Mouse (Mus musculus): ENCODE data around the gene Dpp10. TPM values are rescaled to one million over a fixed set of nuclear protein-coding genes. Genes with fewer than 3 reads are reported as not detected.

Gene Dpp10
- polyA plus RNA-seq, 1 experiment from 2014 or later = not detected

DNA sequence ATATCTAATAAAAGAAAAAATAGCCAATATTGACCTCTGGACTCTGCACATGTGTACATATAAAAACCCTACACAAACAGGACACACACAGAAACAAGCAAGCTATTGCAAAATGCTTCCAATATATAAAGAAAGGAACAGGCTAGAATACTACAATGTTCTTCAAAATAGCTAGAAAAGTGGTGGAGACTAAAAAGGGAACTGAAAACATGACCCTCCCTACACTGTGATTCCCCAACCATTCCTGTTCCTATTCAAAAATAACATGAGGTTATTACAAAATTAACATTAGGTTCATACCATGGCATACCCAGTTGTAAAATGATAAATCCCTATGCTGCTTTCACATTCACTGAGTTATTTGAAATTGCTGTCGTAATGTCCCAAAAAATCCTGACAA is 125.8 kb downstream of the Dpp10 start:
- TF ChIP-seq CTCF (IDR thresholded peaks at IDR 0.05; ENCODE audit: low read depth) = no peak
- Histone ChIP-seq H3K9ac (no peak overlapping the region), H3K27ac (ENCODE audit: low read depth) (no peak overlapping the region), H3K4me2 (no peak overlapping the region), H3K9me3 (ENCODE audit: low read depth, low read length) (no peaks in the 10 kb centered on the region), H3K4me3 (ENCODE audit: low read depth, low read length) (no peak overlapping the region), H3K36me3 (ENCODE audit: insufficient read depth) (no peaks in the 10 kb centered on the region), H3K27me3 (ENCODE audit: insufficient read depth, low read length) (no peaks in the 10 kb centered on the region), H3K4me1 (ENCODE audit: insufficient read depth) (no peaks in the 10 kb centered on the region)
- ATAC-seq (ENCODE audit: insufficient read depth) (no peak), DNase-seq (no peak)
- WGBS = 93% methylated on average over 1 of the region's 1 CpGs

DNA sequence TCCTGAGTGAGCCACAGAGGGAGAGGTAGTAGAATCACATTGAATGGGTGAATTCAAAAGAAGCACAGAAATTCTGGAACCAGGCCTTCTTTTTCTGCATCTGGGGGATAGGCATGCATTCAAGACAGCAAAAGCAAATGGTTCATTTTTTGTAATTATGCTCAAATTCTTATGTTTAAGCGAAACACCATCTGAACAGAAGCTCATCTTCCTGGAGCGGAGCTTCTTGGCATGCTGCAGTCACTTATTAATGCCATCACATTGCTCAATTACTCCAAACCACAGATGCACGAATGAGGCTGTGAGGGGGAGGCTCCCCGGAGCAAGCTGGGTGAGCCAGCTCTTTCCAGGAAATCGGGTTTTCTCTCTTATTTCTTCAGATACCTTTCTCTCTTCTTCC is 142.7 kb downstream of the Dpp10 start:
- DNase-seq (no peak), ATAC-seq (ENCODE audit: insufficient read depth) (no peak)
- no peaks in the 10 kb centered on the region for H3K36me3 ChIP-seq (ENCODE audit: insufficient read depth)
- TF ChIP-seq CTCF (IDR thresholded peaks at IDR 0.05; ENCODE audit: low read depth) = no peak
- no peak overlapping the region for H3K4me3 ChIP-seq (ENCODE audit: low read depth, low read length)
- H3K27ac ChIP-seq (ENCODE audit: low read depth) = no peak overlapping the region
- no peak overlapping the region for H3K4me2 ChIP-seq
- no peaks in the 10 kb centered on the region for H3K9me3 ChIP-seq (ENCODE audit: low read depth, low read length)
- no peaks in the 10 kb centered on the region for H3K27me3 ChIP-seq (ENCODE audit: insufficient read depth, low read length)
- 75% methylated on average over 5 of the region's 5 CpGs for WGBS
- H3K4me1 ChIP-seq (ENCODE audit: insufficient read depth) = no peaks in the 10 kb centered on the region
- no peak overlapping the region for H3K9ac ChIP-seq

DNA sequence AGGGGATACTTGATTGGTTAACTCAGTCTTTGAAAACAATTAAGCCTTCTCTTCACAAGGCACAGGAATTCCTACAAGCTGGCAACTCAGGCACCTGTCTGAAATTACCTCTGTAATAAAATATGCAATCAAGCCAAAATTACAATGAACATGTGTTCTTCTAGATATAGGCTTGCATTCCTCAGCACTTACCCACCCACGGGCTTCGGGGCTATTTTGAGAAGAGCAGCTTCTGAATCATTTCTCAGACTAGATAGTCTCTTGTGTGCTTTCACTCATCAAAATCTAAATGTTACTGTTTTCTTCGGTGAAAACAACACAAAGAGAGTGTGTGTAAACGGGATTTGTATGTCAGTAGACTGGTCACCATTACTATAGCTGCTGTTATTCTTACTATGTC is 144.1 kb downstream of the Dpp10 start:
- Histone ChIP-seq H3K27ac (ENCODE audit: low read depth) (no peak overlapping the region), H3K27me3 (ENCODE audit: insufficient read depth, low read length) (no peaks in the 10 kb centered on the region), H3K4me2 (no peak overlapping the region), H3K4me3 (ENCODE audit: low read depth, low read length) (no peak overlapping the region), H3K9ac (no peak overlapping the region), H3K4me1 (ENCODE audit: insufficient read depth) (no peaks in the 10 kb centered on the region), H3K9me3 (ENCODE audit: low read depth, low read length) (no peaks in the 10 kb centered on the region), H3K36me3 (ENCODE audit: insufficient read depth) (no peaks in the 10 kb centered on the region)
- DNase-seq (no peak), ATAC-seq (ENCODE audit: insufficient read depth) (no peak)
- no peak for TF ChIP-seq CTCF (IDR thresholded peaks at IDR 0.05; ENCODE audit: low read depth)
- WGBS = 67% methylated on average over 4 of the region's 4 CpGs

GRCm38 (mm10) chr1:123887243-123887642 is 158.1 kb downstream of the Dpp10 start:
- H3K4me2 ChIP-seq = no peak overlapping the region
- DNase-seq (no peak), ATAC-seq (ENCODE audit: insufficient read depth) (no peak)
- H3K27me3 ChIP-seq (ENCODE audit: insufficient read depth, low read length) = no peaks in the 10 kb centered on the region
- no peaks in the 10 kb centered on the region for H3K4me1 ChIP-seq (ENCODE audit: insufficient read depth)
- TF ChIP-seq CTCF (IDR thresholded peaks at IDR 0.05; ENCODE audit: low read depth) = no peak
- H3K9me3 ChIP-seq (ENCODE audit: low read depth, low read length) = no peaks in the 10 kb centered on the region
- no peaks in the 10 kb centered on the region for H3K36me3 ChIP-seq (ENCODE audit: insufficient read depth)
- no peak overlapping the region for H3K4me3 ChIP-seq (ENCODE audit: low read depth, low read length)
- WGBS = 38% methylated on average over 1 of the region's 1 CpGs
- H3K27ac ChIP-seq (ENCODE audit: low read depth) = no peak overlapping the region
- H3K9ac ChIP-seq = no peak overlapping the region

GRCm38 (mm10) chr1:123846881-123847280 is 198.5 kb downstream of the Dpp10 start:
- Histone ChIP-seq H3K36me3 (ENCODE audit: insufficient read depth) (no peaks in the 10 kb centered on the region), H3K9me3 (ENCODE audit: low read depth, low read length) (no peaks in the 10 kb centered on the region), H3K27me3 (ENCODE audit: insufficient read depth, low read length) (no peaks in the 10 kb centered on the region), H3K4me3 (ENCODE audit: low read depth, low read length) (no peak overlapping the region), H3K9ac (no peak overlapping the region), H3K4me2 (no peak overlapping the region), H3K4me1 (ENCODE audit: insufficient read depth) (no peaks in the 10 kb centered on the region), H3K27ac (ENCODE audit: low read depth) (no peak overlapping the region)
- no peak for DNase-seq
- WGBS = 86% methylated on average over 3 of the region's 3 CpGs
- no peak for TF ChIP-seq CTCF (IDR thresholded peaks at IDR 0.05; ENCODE audit: low read depth)
- no peak for ATAC-seq (ENCODE audit: insufficient read depth)

DNA sequence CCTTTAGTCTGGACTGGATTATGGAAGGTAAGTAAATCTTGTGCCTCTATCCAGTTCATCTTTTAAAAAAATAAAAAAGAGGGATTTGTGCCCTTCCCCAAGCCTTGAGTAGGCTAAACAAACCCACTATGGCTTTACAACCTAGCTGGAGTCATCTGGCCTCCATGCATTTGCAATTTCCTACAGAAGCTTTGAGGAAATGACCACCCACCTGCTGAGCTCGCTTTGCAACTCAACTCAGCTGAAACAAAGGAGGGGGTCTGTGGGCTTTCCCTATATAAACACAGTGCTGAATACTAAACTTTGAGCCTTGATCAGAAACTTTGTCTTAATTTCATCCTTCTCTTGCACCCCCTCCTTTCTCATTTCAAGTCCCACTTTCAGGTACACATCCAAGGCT is 244.2 kb downstream of the Dpp10 start:
- no peak overlapping the region for H3K27ac ChIP-seq (ENCODE audit: low read depth)
- ATAC-seq (ENCODE audit: insufficient read depth) = no peak
- DNase-seq = no peak
- H3K27me3 ChIP-seq (ENCODE audit: insufficient read depth, low read length) = no peaks in the 10 kb centered on the region
- H3K9ac ChIP-seq = no peak overlapping the region
- no peak overlapping the region for H3K4me2 ChIP-seq
- TF ChIP-seq CTCF (IDR thresholded peaks at IDR 0.05; ENCODE audit: low read depth) = no peak
- H3K4me3 ChIP-seq (ENCODE audit: low read depth, low read length) = no peak overlapping the region
- H3K9me3 ChIP-seq (ENCODE audit: low read depth, low read length) = no peaks in the 10 kb centered on the region
- H3K4me1 ChIP-seq (ENCODE audit: insufficient read depth) = no peaks in the 10 kb centered on the region
- no peaks in the 10 kb centered on the region for H3K36me3 ChIP-seq (ENCODE audit: insufficient read depth)
- WGBS = 14% methylated on average over 1 of the region's 1 CpGs

DNA sequence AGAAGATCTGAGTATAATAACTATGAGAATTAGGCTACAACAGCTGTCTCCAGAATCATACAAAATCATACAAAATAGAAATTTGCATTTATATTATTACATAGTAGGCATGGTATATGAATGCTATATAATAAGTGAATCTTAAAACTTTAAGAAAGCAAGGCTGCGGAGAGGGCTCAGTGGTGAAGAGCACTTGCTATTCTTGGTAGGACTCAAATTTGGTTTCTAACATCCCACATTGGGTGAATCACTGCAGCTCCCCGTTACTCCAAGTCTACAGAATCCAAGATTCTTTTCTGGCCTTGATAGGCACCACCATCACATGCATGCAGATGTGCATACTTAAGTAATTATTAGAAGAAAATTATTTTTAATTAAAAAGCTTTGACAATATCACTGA is 279.8 kb downstream of the Dpp10 start:
- H3K36me3 ChIP-seq (ENCODE audit: insufficient read depth) = no peaks in the 10 kb centered on the region
- TF ChIP-seq CTCF (IDR thresholded peaks at IDR 0.05; ENCODE audit: low read depth) = no peak
- no peak overlapping the region for H3K27ac ChIP-seq (ENCODE audit: low read depth)
- H3K4me2 ChIP-seq = no peak overlapping the region
- WGBS = 87% methylated on average over 2 of the region's 2 CpGs
- no peak overlapping the region for H3K4me3 ChIP-seq (ENCODE audit: low read depth, low read length)
- H3K9me3 ChIP-seq (ENCODE audit: low read depth, low read length) = no peaks in the 10 kb centered on the region
- H3K9ac ChIP-seq = no peak overlapping the region
- DNase-seq (no peak), ATAC-seq (ENCODE audit: insufficient read depth) (no peak)
- H3K27me3 ChIP-seq (ENCODE audit: insufficient read depth, low read length) = no peaks in the 10 kb centered on the region
- no peaks in the 10 kb centered on the region for H3K4me1 ChIP-seq (ENCODE audit: insufficient read depth)

GRCm38 (mm10) chr1:123762272-123762671 is 283.1 kb downstream of the Dpp10 start:
- Histone ChIP-seq H3K4me3 (ENCODE audit: low read depth, low read length) (no peak overlapping the region), H3K9ac (no peak overlapping the region), H3K9me3 (ENCODE audit: low read depth, low read length) (no peaks in the 10 kb centered on the region), H3K4me1 (ENCODE audit: insufficient read depth) (no peaks in the 10 kb centered on the region), H3K27ac (ENCODE audit: low read depth) (no peak overlapping the region), H3K27me3 (ENCODE audit: insufficient read depth, low read length) (no peaks in the 10 kb centered on the region), H3K4me2 (no peak overlapping the region), H3K36me3 (ENCODE audit: insufficient read depth) (no peaks in the 10 kb centered on the region)
- no peak for ATAC-seq (ENCODE audit: insufficient read depth)
- no peak for TF ChIP-seq CTCF (IDR thresholded peaks at IDR 0.05; ENCODE audit: low read depth)
- 91% methylated on average over 3 of the region's 3 CpGs for WGBS
- no peak for DNase-seq
